Mouse (Mus musculus) cerebellum, postnatal 4 days (tissue): ENCODE results near the gene Pgrmc2.
A peak's percentile ranks its signal among the peaks of the same experiment; 100 is the strongest.

ENCODE experiments used
- DNase-seq, 2 experiments: peaks; one replicate each; pipeline ENCODE4 v3.0.0; 2022; ENCODE audit warnings: low spot score in 2 of 2, mixed read lengths in 1 of 2

Gene Pgrmc2

DNA sequence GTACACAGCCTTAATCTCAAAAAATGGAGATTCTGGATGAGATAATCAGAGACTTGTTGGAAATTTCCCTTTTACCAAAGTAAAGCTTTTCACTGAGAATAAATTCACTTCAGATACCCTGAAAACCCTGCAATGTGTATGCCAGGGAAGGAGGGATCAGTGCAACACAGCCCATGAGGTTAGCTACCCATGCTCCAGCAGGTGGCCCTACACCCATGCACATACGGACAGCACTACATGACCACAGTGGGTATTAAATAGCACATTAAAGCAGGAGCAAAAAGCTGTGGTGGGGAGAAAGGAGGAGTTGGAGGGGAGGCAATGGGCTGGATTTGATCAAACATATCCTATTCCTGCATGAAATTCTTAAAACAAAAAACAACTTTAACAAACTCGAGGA is 12.3 kb downstream of the Pgrmc2 start:
- DNase-seq, result no peak

DNA sequence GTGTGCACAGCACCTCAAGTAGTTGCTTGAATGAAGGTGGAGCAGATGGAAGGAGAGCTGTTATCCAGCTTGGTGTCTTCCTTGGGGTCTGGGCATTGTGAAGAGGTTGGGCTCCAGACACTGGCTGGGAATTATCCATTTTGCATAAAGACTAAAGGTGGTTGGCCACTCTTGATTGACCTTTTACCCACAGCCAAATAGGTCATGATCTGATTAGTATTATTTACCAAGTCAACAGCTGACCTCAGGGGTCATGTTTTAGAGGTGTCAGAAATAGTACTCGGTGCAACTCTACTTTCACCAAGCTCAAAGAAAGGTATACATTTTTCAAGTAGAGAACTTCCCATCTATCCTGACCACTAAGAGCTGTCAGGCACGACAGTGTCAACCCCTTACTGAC is 17.5 kb downstream of the Pgrmc2 start:
- no peak for DNase-seq

DNA sequence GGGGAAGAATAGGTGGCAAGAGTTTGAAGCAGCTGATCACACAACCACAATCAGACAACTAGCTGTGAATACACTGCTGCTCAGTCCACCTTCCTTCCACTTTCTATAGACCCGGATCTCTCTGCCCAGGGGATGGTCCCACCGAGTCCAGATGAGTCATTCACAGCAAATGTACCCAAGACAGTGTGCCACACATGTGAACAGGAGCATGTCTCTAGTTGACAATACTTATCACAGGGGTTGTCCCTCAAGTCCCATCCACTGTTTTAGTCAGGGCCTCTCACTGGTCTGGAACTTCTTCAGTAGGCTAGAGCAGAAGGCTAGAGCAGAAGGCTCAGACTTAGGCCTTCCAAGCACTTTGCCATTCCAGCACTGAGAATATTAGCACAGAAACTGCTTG is 20.1 kb downstream of the Pgrmc2 start:
- no peak for DNase-seq

DNA sequence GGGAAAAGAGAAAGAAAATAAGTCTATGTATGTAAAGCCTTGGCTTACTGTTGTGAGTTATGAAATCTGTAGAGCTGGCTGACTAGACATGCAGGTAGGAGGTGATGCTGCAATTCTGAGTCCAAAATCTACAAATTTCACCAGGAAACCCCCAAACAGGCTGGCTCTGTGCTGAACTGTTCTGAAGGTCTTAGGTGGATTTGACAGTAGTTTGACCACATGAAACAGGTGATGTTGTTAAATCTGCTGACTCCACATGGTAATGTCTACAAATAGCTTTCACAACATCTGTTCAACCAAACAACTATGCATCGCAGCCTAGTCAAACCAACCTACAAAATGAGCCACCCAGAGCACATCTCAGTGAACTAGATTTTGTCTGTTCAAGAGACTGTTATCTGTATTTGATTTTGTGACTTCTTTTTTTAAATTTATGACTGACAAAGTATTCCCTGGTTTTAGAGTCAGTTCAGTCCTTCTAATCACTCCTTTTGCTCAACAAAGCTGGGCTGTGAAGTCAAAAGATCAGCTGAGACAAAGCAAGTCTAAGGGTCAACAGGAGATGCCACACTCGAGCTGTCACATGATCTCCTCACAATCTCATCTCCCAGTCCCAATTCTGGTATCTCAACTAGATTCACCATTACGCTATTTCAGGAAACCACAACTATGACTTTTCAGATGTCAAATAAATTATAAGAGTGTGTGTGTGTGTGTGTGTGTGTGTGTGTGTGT is 20.8 kb downstream of the Pgrmc2 start:
- DNase-seq, result no peak

DNA sequence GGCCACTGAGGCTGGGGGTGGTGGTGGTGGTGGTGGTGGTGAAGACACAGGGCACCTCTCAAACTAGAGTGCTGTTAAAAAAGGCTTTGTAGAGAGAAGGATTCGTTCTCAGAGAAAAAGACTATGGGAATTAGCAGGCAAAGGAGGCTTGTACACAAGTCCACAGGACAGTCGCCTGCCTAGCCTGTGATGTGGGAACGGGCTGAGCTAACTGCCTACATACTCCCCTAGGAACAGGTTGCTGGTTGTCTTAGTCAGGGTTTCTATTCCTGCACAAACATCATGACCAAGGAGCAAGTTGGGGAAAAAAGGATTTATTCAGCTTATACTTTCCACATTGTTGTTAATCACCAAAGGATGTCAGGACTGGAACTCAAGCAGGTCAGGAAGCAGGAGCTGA is 23.6 kb downstream of the Pgrmc2 start:
- no peak for DNase-seq

DNA sequence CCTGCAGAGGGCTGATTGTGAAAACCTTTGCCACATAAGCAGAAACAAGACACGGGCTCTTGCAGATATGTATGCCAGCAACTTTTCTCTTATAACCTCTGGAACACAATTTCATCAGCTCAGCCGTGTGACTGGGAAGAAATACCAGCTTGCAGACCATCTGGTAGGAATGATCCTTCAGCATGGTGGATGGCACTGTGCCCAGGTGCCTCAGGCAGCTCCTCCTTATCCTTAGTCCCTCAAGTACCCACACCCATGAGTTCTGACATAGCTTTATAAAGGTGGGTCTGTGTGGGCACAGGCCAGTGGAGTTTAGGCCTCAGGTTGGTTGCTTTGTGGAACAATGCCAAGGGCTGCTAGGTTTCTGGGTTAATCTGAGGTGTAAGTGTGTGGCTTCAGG is 24.5 kb downstream of the Pgrmc2 start:
- peak in 1 of 2 experiments; percentile 62 for DNase-seq

DNA sequence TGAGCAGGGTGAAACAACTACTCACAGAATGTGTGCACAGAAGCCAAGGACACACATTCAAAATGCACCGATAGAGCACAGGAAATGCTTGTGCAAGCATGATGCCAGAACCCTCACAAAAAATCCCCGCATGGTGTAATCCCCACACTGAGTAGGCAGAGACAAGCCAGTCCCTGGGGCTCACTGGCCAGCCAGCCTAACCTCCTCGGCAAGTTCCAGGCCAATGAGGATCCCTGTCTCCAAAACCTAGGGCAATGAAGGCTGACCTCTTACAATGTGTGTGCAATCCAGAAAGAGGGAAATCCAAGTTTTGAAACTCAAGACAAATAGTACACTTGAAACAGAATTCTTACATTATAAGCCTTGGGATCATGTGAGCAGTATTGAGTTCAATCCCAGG is 29.5 kb downstream of the Pgrmc2 start:
- no peak for DNase-seq

DNA sequence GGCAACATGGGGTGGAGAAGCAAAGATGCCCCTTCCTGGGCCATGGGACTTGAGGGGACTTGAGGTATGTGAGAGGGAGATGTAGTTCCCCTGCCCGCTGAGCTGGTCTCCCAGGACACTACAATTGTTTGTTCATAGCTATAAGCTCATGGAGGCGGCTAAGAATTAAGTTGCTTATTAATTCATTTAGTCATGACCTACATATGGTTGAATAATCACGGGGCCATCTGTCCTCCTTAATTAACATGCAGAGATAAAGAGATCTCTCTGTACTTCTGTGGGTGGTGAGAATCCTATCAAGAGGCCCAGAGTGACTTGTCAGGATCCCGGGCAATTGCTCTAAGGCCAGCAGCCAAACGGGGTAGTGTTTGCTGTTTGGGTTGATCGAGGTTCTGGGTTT is 35.0 kb downstream of the Pgrmc2 start:
- DNase-seq, result no peak

DNA sequence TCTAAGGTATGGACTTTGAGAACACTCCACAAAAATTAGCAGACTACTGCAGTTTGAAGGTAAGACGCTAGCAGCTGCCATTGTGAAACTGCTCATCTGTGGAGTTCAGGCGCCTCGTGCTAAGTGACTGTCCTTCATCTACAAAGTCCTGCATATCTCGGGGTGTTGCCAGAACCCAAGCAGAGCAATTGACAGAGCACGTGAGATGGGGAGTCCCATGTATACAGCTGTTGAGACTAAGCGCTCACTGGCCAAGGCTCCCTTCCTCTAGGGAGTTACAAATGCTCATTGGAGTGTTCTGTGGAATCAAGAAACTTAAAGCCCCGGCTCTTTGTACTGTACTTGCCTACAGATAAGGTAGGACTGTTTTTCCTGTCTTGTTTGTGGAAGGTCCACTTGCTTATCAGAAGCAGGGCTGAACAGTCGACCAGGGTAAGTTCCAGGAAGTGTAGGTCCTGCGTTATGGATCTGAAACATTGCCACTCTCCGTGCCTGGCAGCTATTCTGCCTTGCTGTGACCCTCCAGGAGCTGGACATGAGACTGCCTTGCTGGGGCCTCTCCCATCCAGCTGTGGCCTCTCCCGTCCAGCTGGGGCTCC is 39.0 kb downstream of the Pgrmc2 start:
- DNase-seq, result no peak

DNA sequence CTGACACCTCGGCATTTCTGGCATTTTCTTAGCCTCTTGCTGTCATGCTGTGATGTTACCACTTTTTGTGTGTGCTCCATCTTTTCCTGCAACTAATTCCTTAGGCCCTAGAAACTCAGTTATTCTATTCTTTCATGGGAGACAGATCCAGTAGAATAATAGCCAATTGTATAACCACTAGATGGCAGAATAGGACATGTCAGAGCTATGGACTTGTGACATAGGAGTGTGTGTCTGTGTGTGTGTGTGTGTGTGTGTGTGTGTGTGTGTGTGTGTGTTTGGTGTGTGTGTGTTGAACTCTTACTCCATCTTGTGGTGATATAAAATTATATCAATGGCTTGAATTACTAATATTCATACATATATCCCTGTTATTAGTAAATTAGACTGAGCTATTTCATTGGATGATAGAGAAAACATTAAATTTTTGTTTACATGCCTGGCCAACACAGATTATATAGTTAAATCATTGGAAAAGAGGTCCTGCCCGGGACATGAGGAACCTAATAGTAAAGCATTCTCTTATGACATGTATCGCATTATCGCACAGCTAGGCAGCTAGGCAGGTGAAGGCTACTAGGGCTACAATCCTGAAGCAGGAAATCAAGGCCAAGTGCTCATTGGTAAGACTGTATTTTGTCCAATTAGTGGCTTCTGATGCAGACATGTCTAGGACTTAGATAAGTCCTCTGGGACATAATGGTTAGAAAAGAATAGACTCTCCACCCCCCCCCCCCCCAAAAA is 40.5 kb downstream of the Pgrmc2 start:
- DNase-seq, result peak in 1 of 2 experiments; percentile 37

DNA sequence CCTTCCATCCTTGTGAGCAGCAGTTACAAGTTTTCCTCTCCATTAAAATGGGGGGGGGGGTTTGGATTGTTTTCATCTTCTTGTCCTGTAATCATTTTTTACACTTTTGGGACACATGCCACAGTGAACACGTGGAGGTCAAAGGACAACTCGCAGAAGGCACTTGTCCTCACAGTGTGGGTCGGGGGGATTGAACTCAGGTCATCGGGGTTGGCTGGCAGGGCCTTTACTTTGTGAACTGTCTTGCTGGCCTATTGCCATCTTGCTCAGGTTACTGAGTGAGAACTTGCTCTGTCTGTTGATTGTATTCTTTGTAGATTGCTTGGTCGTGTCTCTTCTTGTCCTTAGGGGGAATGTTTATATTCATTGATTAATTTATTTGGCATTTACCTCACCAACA is 41.6 kb downstream of the Pgrmc2 start:
- DNase-seq, result no peak

DNA sequence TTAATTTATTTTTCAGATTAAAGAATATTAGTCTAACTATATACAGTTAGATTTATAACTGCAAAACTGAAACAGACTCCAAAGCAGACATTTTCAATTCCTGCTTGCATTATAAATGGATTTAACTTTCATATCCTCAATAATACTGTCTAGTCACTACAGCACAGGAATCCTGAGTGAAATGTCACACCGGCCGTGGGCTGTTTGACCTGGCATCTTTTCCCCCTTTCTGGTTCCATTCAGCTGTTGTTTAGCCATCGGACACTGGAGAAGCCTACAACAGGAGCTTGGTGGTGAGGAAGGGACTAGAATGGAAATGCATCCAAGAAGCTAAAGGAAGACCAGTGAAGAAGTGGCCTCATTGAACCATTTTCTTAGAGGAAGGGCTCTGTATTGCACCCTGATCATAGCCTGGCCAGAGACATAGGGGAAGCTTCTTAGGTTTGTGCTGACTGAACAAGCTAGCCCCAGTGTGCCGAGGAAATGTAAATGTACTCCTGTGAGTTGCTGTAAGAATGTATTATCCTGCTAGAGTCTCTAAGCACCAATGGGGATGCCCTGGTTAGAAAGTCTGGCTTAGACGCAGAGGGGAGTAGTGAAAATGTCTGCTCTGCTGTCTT is 44.4 kb downstream of the Pgrmc2 start:
- no peak for DNase-seq

DNA sequence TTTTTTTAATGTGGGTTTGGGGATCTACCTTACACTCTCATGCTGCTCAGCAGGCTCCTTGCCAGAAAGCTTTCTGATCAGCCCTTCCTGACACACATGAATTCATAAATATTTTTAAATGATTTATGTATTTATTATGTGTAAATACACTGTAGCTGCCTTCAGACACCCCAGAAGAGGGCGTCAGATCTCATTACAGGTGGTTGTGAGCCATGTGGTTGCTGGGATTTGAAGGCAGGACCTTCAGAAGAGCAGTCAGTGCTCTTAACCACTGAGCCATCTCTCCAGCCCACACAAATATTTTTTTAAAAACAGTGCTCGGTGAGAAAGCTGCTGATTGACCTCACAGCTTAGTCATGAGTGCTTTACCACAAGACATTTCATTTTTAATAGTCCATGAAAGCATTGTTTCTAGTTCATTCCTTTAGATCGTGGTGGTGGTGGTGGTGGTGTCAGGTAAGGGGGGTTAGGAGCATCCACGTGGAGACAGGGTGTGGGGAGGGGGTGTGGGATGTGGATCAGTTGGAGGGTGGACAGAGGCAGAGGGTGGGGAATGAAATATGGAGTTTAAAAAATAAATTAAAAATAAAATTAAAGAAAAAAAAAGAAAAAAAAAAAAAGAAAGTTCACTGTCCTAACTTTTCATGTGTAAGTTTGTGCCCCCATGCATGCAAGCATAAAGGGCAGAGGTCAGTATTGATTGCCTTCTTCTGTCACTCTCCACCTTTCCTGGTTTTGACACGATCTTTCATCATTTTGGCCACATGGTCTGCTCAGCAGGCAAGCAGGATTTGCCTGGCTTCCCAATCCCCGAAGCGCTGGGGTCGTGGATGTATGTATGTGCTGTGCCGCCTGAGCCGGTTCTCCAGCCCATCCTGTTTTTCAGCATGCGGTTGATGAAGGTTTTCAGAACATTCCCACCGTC is 51.3 kb downstream of the Pgrmc2 start:
- no peak for DNase-seq

DNA sequence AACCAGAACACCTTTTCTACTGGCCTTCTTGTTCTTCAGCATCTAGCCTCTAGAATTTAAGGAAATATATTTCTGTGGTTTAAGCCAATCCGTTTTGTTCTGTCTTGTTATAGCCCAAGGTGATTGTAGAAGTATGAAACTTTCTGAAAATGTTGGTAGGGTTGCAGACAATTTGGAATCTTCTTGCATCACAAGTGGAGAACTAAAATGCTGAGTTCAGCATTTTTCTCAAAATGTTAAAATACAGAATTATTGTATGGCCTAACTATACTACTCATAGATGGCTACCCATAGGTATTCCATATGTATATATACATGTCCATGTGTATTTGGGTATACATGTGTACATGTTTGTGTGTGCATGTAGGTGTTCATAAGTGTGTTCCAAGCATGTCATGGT is 52.1 kb downstream of the Pgrmc2 start:
- no peak for DNase-seq

DNA sequence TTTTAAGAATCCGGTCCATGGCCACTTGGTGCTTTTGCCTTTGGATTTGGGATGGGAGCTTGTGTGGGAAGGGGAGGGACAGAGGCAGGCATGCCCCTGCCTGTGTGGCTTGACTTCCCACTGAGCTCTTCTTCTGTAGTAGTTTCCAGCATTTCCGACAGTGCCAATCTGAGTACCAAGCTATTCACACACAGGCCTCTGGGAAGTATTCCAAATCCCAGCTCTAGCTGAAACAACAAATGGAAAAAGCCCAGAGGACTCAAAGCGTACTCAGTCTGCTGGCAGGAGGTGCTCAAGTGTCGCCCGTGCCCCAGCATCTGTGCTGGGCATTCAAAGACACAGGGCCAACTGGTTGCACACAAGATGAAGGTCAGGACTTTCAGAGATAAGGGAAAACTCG is 60.9 kb downstream of the Pgrmc2 start:
- peak in 1 of 2 experiments; percentile 15 for DNase-seq

DNA sequence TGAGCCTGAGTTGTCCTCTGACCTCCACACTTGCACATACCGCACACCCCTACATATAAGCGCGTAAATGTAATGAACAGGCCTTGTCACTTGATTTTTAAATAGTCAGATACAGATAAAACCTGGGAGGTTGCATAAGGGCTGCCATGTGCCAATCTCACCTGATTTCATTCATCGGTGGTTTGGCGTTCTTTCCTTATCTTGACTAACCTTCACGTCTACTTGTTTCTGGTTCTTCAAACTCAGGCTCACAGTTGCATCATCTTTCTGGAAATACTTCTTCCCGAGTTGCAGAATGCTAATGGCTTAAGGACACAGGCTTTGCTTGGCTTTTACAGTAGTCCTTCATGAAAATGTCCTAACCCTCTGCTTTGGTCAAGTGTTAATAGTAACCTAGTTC is 62.2 kb downstream of the Pgrmc2 start:
- no peak for DNase-seq

DNA sequence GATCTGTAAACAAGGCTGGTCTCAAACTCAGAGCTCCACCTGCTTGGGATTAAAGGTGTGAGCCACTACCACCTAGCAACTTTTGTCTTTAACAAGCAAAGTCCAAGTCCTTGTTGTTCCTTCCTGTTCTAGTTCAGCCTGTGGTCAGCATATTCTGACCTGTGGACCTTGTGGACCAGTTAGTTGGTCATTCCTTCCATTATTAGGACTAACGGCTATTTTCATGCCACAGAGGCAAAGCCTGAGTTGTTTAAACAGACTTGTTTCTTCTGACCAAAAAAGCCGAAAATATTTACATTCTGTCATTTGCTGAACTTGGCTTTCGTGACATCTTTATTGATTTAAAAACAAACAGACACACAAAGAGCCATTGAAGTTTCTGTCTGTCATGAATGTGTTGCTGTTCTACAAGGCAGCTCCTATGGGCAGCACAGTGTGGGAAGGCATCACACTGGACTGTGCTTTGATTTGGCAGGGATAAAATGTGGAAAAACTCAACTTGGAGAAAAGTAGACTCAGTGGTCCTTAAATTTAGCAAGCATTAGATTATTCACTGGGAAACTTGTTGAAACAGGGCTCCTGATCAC is 64.7 kb downstream of the Pgrmc2 start:
- DNase-seq, result no peak
